ENCODE assay signal across 8 mouse cellular contexts in genomic region chr1:179960882-179961698, GRCm38 (mm10). TPM values are rescaled to one million over a fixed set of nuclear protein-coding genes. Genes with fewer than 3 reads are reported as not detected.
DNase-seq lines count a peak whose midpoint lies in the region; ATAC-seq and TF ChIP-seq lines count a peak whose summit lies in the region.

No protein-coding gene starts in this region.

- H3K4me2 ChIP-seq in lung, embryonic 14.5 days, result peak overlapping the region; percentile 79
- H3K4me2 ChIP-seq in heart, embryonic 12.5 days, result peak overlapping the region; percentile 96
- H3K4me2 ChIP-seq in liver, embryonic 12.5 days, result peak overlapping the region; percentile 90
- H3K4me2 ChIP-seq in stomach, embryonic 16.5 days (ENCODE audit: low read depth, low read length), result peak overlapping the region; percentile 63

- H3K4me1 ChIP-seq in lung, embryonic 14.5 days (ENCODE audit: insufficient read depth), result peaks cover 2% of the 10 kb centered on the region; the same call in 1 of the 2 replicates
- peaks cover 21% of the 10 kb centered on the region for H3K4me1 ChIP-seq in heart, embryonic 12.5 days (replicated peaks)
- H3K4me1 ChIP-seq in liver, embryonic 12.5 days, result peaks cover 35% of the 10 kb centered on the region
- peaks cover 11% of the 10 kb centered on the region for H3K4me1 ChIP-seq in stomach, embryonic 16.5 days (ENCODE audit: control insufficient read depth, insufficient read depth, low read length)

- H3K27me3 ChIP-seq in lung, embryonic 14.5 days (ENCODE audit: insufficient read depth, low read length), result no peaks in the 10 kb centered on the region
- H3K27me3 ChIP-seq in heart, embryonic 12.5 days (replicated peaks), result no peaks in the 10 kb centered on the region
- no peaks in the 10 kb centered on the region; the same call in 1 of the 2 replicates for H3K27me3 ChIP-seq in liver, embryonic 12.5 days (replicated peaks)
- no peaks in the 10 kb centered on the region for H3K27me3 ChIP-seq in stomach, embryonic 16.5 days (ENCODE audit: control insufficient read depth, insufficient read depth, low read length)

- no peaks in the 10 kb centered on the region for H3K36me3 ChIP-seq in lung, embryonic 14.5 days (ENCODE audit: insufficient read depth)
- no peaks in the 10 kb centered on the region for H3K36me3 ChIP-seq in heart, embryonic 12.5 days
- H3K36me3 ChIP-seq in liver, embryonic 12.5 days, result no peaks in the 10 kb centered on the region
- no peaks in the 10 kb centered on the region for H3K36me3 ChIP-seq in stomach, embryonic 16.5 days (ENCODE audit: control insufficient read depth, insufficient read depth, low read length)

- ATAC-seq in lung, embryonic 14.5 days (ENCODE audit: insufficient read depth), result no peak
- ATAC-seq in heart, embryonic 12.5 days (ENCODE audit: insufficient number of reproducible peaks, low FRiP score), result no peak
- ATAC-seq in liver, embryonic 12.5 days, result no peak
- no peak for ATAC-seq in stomach, embryonic 16.5 days (ENCODE audit: insufficient read depth, low FRiP score)

- peak overlapping the region; percentile 70 for H3K4me3 ChIP-seq in lung, embryonic 14.5 days (ENCODE audit: low read depth, low read length)
- H3K4me3 ChIP-seq in heart, embryonic 12.5 days, result peak overlapping the region; percentile 78
- H3K4me3 ChIP-seq in liver, embryonic 12.5 days, result peak overlapping the region; percentile 91
- H3K4me3 ChIP-seq in stomach, embryonic 16.5 days (replicated peaks; ENCODE audit: low read length), result peak overlapping the region; percentile 86

- peak overlapping the region; percentile 41 for H3K9ac ChIP-seq in lung, embryonic 14.5 days
- H3K9ac ChIP-seq in heart, embryonic 12.5 days, result peak overlapping the region; percentile 78
- peak overlapping the region; percentile 96 for H3K9ac ChIP-seq in liver, embryonic 12.5 days
- peak overlapping the region; percentile 64 for H3K9ac ChIP-seq in stomach, embryonic 16.5 days (ENCODE audit: low read length)

- 2% methylated on average over 16 of the region's 16 CpGs for WGBS in lung, embryonic 14.5 days
- 5% methylated on average over 16 of the region's 16 CpGs for WGBS in heart, embryonic 12.5 days
- WGBS in liver, embryonic 12.5 days (ENCODE audit: insufficient replicate concordance), result 2% methylated on average over 16 of the region's 16 CpGs
- 1% methylated on average over 16 of the region's 16 CpGs for whole genome bisulfite sequencing in stomach, embryonic 16.5 days

- TF ChIP-seq CTCF in lung, embryonic 14.5 days (IDR thresholded peaks at IDR 0.05; ENCODE audit: low read depth), result no peak

- H3K9me3 ChIP-seq in lung, embryonic 14.5 days (ENCODE audit: low read depth, low read length), result no peaks in the 10 kb centered on the region
- H3K9me3 ChIP-seq in heart, embryonic 12.5 days (replicated peaks), result no peaks in the 10 kb centered on the region
- H3K9me3 ChIP-seq in liver, embryonic 12.5 days (replicated peaks), result no peaks in the 10 kb centered on the region
- no peaks in the 10 kb centered on the region for H3K9me3 ChIP-seq in stomach, embryonic 16.5 days (replicated peaks; ENCODE audit: control insufficient read depth, low read length)

- DNase-seq in lung, embryonic 14.5 days, result peak; percentile 35
- no peak for DNase-seq in lung, postnatal 14 days
- peak; percentile 41 to 44 for DNase-seq in cerebellum, postnatal 10 days
- DNase-seq in ovary, postnatal 10 days (ENCODE audit: low spot score), result no peak
- no peak for DNase-seq in left cerebral cortex, adult 8-10 months (ENCODE audit: low spot score in 2 of 2)

- H3K27ac ChIP-seq in lung, embryonic 14.5 days (ENCODE audit: low read depth), result no peak overlapping the region
- H3K27ac ChIP-seq in heart, embryonic 12.5 days (ENCODE audit: poor library complexity, severe bottlenecking), result no peak overlapping the region
- H3K27ac ChIP-seq in liver, embryonic 12.5 days, result peak overlapping the region; percentile 71
- H3K27ac ChIP-seq in stomach, embryonic 16.5 days (ENCODE audit: low read length), result no peak overlapping the region

RNA-seq across cellular contexts. Expression of gene Cdc42bpa, which starts 0.8 kb away (rescaled TPM):
- polyA plus RNA-seq in lung, embryonic 14.5 days (2014; fragmentation: Nextera tagmentation; extraction: Ambion mirVana), result 14.9 and 15.4 TPM in 2 replicates
- polyA plus RNA-seq in heart, embryonic 12.5 days (2016; fragmentation: Nextera tagmentation; extraction: Ambion mirVana), result 11.6 and 14.7 TPM in 2 replicates
- polyA plus RNA-seq in liver, embryonic 12.5 days (2016; fragmentation: Nextera tagmentation; extraction: Ambion mirVana), result 13.5 and 13.8 TPM in 2 replicates
- polyA plus RNA-seq in stomach, embryonic 16.5 days (2015; fragmentation: Nextera tagmentation; extraction: Ambion mirVana), result 14.1 and 16.3 TPM in 2 replicates
- total RNA-seq in left cerebral cortex, adult 8-10 months (2022), result 100 to 1,000 TPM; 222 to 265 (median 238) TPM

Comparison
In these comparisons a context has a peak if more than half of its experiments do, and no peak if none do; other contexts are left out.
1. DNase-seq: peak in lung, embryonic 14.5 days (single experiment) and cerebellum, postnatal 10 days (2 of 2); none in lung, postnatal 14 days (single experiment), ovary, postnatal 10 days (single experiment) and left cerebral cortex, adult 8-10 months (0 of 2).
2. H3K9ac ChIP-seq: peak in every context shown above with its lines; median percentile 96 in liver, embryonic 12.5 days; 78 in heart, embryonic 12.5 days; 64 in stomach, embryonic 16.5 days; 41 in lung, embryonic 14.5 days.
3. Peak in every context shown above with its lines, with median percentiles within 50 percentile points of each other: H3K4me2 ChIP-seq and H3K4me3 ChIP-seq.